Mouse (Mus musculus) mesoderm, embryonic 11.5 days (tissue): Measurements from ENCODE around the gene Plin2.

Experiments
- DNase-seq: peaks from one replicate; pipeline ENCODE4 v3.0.0-alpha.2; 2012; ENCODE audit warnings: low read depth, low spot score

Gene Plin2

GRCm38 (mm10) chr4:86669780-86670201, at the start of gene Plin2:
Plin2 (minus strand) TSS chr4:86670060.
- peak; percentile 48 for DNase-seq

GRCm38 (mm10) chr4:86718878-86719577, 49.2 kb upstream of the Plin2 start:
- no peak for DNase-seq

GRCm38 (mm10) chr4:86717176-86717575, 47.3 kb upstream of the Plin2 start:
- no peak for DNase-seq

GRCm38 (mm10) chr4:86715341-86715740, 45.5 kb upstream of the Plin2 start:
- no peak for DNase-seq

GRCm38 (mm10) chr4:86713518-86713917, 43.7 kb upstream of the Plin2 start:
- no peak for DNase-seq

- DNase-seq, result no peak
Observed at GRCm38 (mm10) chr4:86712751-86713195, 42.9 kb upstream of the Plin2 start.

- no peak for DNase-seq
Observed at GRCm38 (mm10) chr4:86710666-86711215, 40.9 kb upstream of the Plin2 start.

GRCm38 (mm10) chr4:86710034-86710650, 40.3 kb upstream of the Plin2 start:
- DNase-seq, result no peak

GRCm38 (mm10) chr4:86708801-86709200, 38.9 kb upstream of the Plin2 start:
- no peak for DNase-seq

- DNase-seq, result no peak
Observed at GRCm38 (mm10) chr4:86699161-86699865, 29.5 kb upstream of the Plin2 start.

- DNase-seq, result peak; percentile 82
Observed at GRCm38 (mm10) chr4:86696890-86697289, 27.0 kb upstream of the Plin2 start.

- no peak for DNase-seq
Observed at GRCm38 (mm10) chr4:86695081-86695480, 25.2 kb upstream of the Plin2 start.

GRCm38 (mm10) chr4:86692931-86693330, 23.1 kb upstream of the Plin2 start:
- no peak for DNase-seq

GRCm38 (mm10) chr4:86691290-86691689, 21.4 kb upstream of the Plin2 start:
- no peak for DNase-seq

- no peak for DNase-seq
Observed at GRCm38 (mm10) chr4:86690768-86691167, 20.9 kb upstream of the Plin2 start.

GRCm38 (mm10) chr4:86690194-86690593, 20.3 kb upstream of the Plin2 start:
- no peak for DNase-seq

GRCm38 (mm10) chr4:86689056-86689735, 19.3 kb upstream of the Plin2 start:
- no peak for DNase-seq

- DNase-seq, result no peak
Observed at GRCm38 (mm10) chr4:86686564-86686963, 16.7 kb upstream of the Plin2 start.

- no peak for DNase-seq
Observed at GRCm38 (mm10) chr4:86686009-86686366, 16.1 kb upstream of the Plin2 start.

- DNase-seq, result no peak
Observed at GRCm38 (mm10) chr4:86685231-86686008, 15.6 kb upstream of the Plin2 start.

- DNase-seq, result no peak
Observed at GRCm38 (mm10) chr4:86684806-86685205, 14.9 kb upstream of the Plin2 start.
